Mouse (Mus musculus) embryo, embryonic 9.5 days (tissue): ENCODE measurements around the gene Rnf34.

Experiments used
- DNase-seq: peaks from one replicate; pipeline ENCODE4 v3.0.0-alpha.2; 2017; ENCODE audit errors: extremely low spot score

Rnf34 gene

GRCm38 (mm10) chr5:122900558-122901171 lies 50.8 kb downstream of the Rnf34 start:
- no peak for DNase-seq

GRCm38 (mm10) chr5:122901179-122901578 lies 51.3 kb downstream of the Rnf34 start:
- DNase-seq, result no peak

DNA sequence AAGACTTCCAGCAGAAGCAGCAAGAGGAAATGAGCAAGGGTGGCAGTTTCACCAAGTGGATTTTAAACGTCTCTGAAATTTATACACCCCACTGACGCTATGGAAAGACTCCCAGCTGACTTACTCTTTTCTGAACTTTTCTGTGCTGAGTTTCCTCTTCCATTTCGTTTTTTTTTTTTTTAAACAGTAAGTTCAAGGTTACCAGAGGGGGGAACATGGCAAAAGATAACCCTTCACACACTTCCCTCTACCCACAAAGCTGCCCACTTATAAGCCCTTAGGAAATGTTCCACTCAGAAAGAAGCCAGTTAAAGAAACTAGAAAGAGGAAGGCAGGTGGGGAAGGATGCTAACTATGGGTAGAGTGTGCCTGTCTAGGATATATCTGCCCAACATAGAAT lies 51.8 kb downstream of the Rnf34 start:
- DNase-seq, result no peak

- no peak for DNase-seq
These were observed 52.4 kb downstream of the Rnf34 start for GRCm38 (mm10) chr5:122902228-122902627.

DNA sequence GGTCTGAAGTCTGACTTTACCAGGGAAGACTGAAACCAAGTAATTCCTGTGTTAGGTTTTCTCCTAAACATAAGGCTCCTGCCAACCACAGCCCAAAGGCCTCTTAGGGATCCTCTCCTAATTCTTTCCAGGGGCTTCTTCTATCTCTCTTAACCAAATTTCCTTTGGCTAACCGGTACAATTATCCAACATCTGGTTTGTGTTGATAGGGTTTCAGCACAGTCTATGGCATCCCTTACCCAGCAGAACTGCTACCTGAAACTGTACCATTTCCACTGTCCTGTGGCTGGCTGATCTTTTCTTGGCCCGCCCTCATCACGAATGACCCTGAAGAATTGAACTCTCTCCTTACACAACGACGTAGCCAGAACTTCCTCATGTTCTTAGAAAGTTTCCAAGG lies 53.3 kb downstream of the Rnf34 start:
- DNase-seq, result no peak

DNA sequence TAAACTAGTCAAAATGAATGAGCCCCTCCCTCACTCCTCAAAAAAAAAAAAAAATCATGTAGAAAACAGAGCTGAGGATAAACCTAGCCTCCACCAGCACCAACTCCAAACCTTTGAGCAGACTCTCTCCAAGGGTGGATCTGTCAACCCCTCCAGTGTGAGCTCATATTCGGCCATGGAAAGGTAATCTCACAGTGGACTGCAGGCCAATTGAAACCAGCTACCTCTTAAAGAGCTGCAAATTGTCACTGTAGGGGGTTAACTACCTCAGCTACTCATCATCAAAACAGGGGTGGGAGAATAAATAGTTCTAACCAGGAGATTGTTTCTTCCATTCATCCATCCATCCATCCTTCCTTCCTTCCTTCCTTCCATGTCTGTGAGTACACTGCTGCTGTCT lies 57.3 kb downstream of the Rnf34 start:
- DNase-seq, result no peak

- DNase-seq, result no peak
These were observed 58.2 kb downstream of the Rnf34 start for GRCm38 (mm10) chr5:122908001-122908400.

DNA sequence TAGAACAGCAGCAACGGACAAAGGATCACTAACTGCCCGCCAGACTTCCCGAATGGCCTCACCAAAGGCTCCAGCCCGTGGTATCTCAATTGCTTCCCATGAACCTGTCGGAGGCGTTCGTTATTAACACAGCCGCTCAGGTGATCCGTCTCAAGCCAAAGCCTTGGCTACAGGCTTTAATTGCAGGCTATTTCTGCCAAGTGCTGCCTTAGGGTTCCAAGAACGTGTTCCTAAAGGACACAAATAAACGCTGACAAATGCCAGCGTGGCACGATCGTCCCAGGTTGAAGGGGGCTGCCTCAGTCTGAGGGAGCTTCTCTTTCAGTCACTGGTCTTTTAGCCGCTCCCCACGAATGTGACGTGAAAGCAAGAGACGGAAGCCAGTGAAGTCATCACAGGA lies 59.6 kb downstream of the Rnf34 start:
- no peak for DNase-seq

- no peak for DNase-seq
These were observed 63.0 kb downstream of the Rnf34 start for GRCm38 (mm10) chr5:122912863-122913262.

GRCm38 (mm10) chr5:122916147-122916546 lies 66.3 kb downstream of the Rnf34 start:
- DNase-seq, result no peak

DNA sequence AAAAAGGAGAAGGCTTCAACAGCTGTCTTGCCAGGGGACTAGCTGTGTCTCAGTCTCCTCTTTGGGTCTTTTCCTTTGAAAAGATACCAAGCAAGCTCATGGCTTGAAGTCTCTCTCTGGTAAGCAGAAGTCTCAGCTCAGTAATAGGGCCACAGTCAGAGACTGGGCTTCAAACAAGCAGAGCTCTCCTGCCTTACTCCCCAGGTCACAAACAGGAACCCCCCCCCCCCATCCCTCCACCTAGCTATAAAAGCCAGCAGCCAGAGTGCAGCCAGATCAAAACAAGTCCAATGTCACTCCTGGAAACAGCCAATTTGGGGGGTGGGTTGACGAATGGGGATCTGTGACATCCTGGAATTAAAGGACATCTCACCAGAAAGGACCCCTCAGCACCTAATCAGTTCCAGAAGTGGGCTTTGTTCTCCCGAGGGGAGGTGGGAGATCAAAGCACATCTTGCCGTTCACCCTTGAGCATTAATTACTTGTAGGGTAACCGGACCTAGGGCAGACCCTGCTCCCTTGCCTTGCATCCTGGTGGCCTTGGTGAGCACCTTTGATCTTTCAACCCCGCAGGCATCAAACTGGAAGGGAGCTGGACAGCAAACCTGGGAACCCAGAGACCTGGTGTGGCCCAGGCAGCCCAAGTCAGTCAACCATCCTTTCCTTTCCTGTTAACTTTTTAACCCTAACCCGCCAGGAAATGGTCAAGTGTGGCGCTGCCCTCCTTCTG lies 68.3 kb downstream of the Rnf34 start:
- DNase-seq, result peak; percentile 43

DNA sequence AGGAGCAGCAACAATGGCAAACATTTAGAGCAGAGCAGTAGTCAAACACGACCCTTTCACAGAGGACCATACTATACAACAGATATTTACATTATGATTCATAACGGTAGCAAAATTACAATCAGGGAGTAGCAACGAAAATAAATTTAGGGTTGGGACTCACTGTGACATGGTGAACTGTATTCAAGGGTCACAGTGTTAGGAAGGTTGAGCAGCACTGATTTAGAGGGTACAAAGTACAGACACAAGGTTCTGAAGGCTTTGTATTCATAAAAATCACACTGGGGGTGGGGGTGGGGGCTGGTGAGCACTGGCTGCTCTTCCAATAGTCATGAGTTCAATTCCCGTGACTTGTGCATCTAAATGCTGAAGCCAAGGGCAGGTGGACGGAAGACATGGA lies 70.7 kb downstream of the Rnf34 start:
- DNase-seq, result no peak
